Mouse (Mus musculus) CH12.LX (cell line): ENCODE measurements around the gene Fam107b. TPM values are rescaled to one million over a fixed set of nuclear protein-coding genes. Genes with fewer than 3 reads are reported as not detected.

ENCODE experiments used
- DNase-seq: peaks from one replicate; pipeline ENCODE4 v3.0.0-alpha.2; 2013; ENCODE audit errors: extremely low read depth
- H3K27ac ChIP-seq: 2 replicates; pipeline ENCODE4 v1.5.1; 2012; ENCODE audit warnings: low read depth, mild to moderate bottlenecking, control low read depth, moderate library complexity; ENCODE audit not compliant: insufficient read depth
- H3K27me3 ChIP-seq: replicated peaks from 2 replicates; pipeline ENCODE3; 2012; ENCODE audit warnings: inconsistent platforms
- H3K36me3 ChIP-seq, 2 experiments: replicated peaks in 1 of 2; 2 replicates each; pipeline versions ENCODE3 to v1.6.1; 2012; ENCODE audit warnings: inconsistent platforms in 1 of 2, low read length in 1 of 2, mild to moderate bottlenecking in 1 of 2, mixed read lengths in 1 of 2, moderate library complexity in 1 of 2; ENCODE audit not compliant: control insufficient read depth in 1 of 2, insufficient read depth in 1 of 2
- H3K4me1 ChIP-seq, 2 experiments: 2 replicates each; pipeline ENCODE4 v1.6.1; 2012; ENCODE audit warnings: inconsistent platforms in 1 of 2, moderate library complexity in 1 of 2; ENCODE audit not compliant: insufficient read depth in 2 of 2, control insufficient read depth in 1 of 2
- H3K4me2 ChIP-seq: 2 replicates; pipeline ENCODE4 v1.6.1; 2012; ENCODE audit warnings: low read depth, mild to moderate bottlenecking, control low read depth; ENCODE audit not compliant: poor library complexity, insufficient read depth, severe bottlenecking
- H3K4me3 ChIP-seq, 3 experiments: fragments of 150-350 bp in 1 of 3; sonication (generic) in 1 of 3; replicated peaks in 1 of 3; 2 replicates each; pipeline versions ENCODE3 to v1.5.1; 2011 to 2012; ENCODE audit warnings: low read depth in 2 of 3, low read length in 2 of 3, mild to moderate bottlenecking in 2 of 3, moderate library complexity in 2 of 3, control low read depth in 1 of 3, improper control_type of control experiment in 1 of 3, inconsistent platforms in 1 of 3, mixed read lengths in 1 of 3; ENCODE audit not compliant: poor library complexity in 1 of 3
- H3K79me2 ChIP-seq: replicated peaks from 2 replicates; pipeline ENCODE4 v1.6.1; 2012; ENCODE audit warnings: mild to moderate bottlenecking, moderate library complexity; ENCODE audit not compliant: control insufficient read depth, poor library complexity, insufficient read depth, severe bottlenecking; ENCODE audit errors: extremely low read depth
- H3K9ac ChIP-seq: 2 replicates; pipeline ENCODE4 v1.6.1; 2012; ENCODE audit warnings: low read depth, mild to moderate bottlenecking, control low read depth, moderate library complexity; ENCODE audit not compliant: insufficient read depth
- H3K9me3 ChIP-seq: replicated peaks from 2 replicates; pipeline ENCODE3; 2012; ENCODE audit warnings: low read length, inconsistent platforms, mixed read lengths
- CHD2 ChIP-seq: IDR thresholded peaks from 2 replicates; pipeline ENCODE4 v1.6.1; 2011; ENCODE audit warnings: low read length, improper control_type of control experiment
- CTCF ChIP-seq, 2 experiments: IDR thresholded peaks in 1 of 2; conservative IDR thresholded peaks in 1 of 2; 2 replicates each; pipeline ENCODE4 v1.5.1; 2011 to 2012; ENCODE audit warnings: low read depth in 2 of 2, low read length in 2 of 2, improper control_type of control experiment in 1 of 2, inconsistent platforms in 1 of 2, mild to moderate bottlenecking in 1 of 2, moderate library complexity in 1 of 2
- ELF1 ChIP-seq: IDR thresholded peaks from 2 replicates; pipeline ENCODE4 v1.6.1; 2014; ENCODE audit warnings: low read depth, mild to moderate bottlenecking, inconsistent platforms, low read length, improper control_type of control experiment
- EP300 ChIP-seq: IDR thresholded peaks from 2 replicates; pipeline ENCODE4 v1.6.1; 2011; ENCODE audit warnings: low read length, improper control_type of control experiment
- ETS1 ChIP-seq: conservative IDR thresholded peaks from 2 replicates; pipeline ENCODE4 v1.6.1; 2012; ENCODE audit warnings: low read depth, mild to moderate bottlenecking, inconsistent platforms, low read length, improper control_type of control experiment, moderate library complexity
- HCFC1 ChIP-seq: IDR thresholded peaks from 2 replicates; pipeline ENCODE4 v1.6.1; 2012; ENCODE audit warnings: low read depth, mild to moderate bottlenecking, inconsistent platforms, low read length, improper control_type of control experiment
- IRF4 ChIP-seq: IDR thresholded peaks from 2 replicates; pipeline ENCODE4 v1.6.1; 2014; ENCODE audit warnings: low read depth, mild to moderate bottlenecking, inconsistent platforms, low read length, improper control_type of control experiment
- JUND ChIP-seq: conservative IDR thresholded peaks from 2 replicates; pipeline ENCODE4 v1.6.1; 2011; ENCODE audit warnings: low read depth, low read length, improper control_type of control experiment
- MAFK ChIP-seq: IDR thresholded peaks from 2 replicates; pipeline ENCODE4 v1.6.1; 2011; ENCODE audit warnings: low read length, improper control_type of control experiment; ENCODE audit not compliant: insufficient replicate concordance
- MEF2A ChIP-seq: IDR thresholded peaks from 2 replicates; pipeline ENCODE4 v1.6.1; 2014; ENCODE audit warnings: low read depth, mild to moderate bottlenecking, inconsistent platforms, low read length, improper control_type of control experiment, borderline replicate concordance
- MXI1 ChIP-seq: IDR thresholded peaks from 2 replicates; pipeline ENCODE4 v1.6.1; 2011; ENCODE audit warnings: mild to moderate bottlenecking, low read depth, low read length, improper control_type of control experiment
- NELFE ChIP-seq: IDR thresholded peaks from 2 replicates; pipeline ENCODE4 v1.6.1; 2011; ENCODE audit warnings: low read depth, low read length, improper control_type of control experiment
- PAX5 ChIP-seq: IDR thresholded peaks from 2 replicates; pipeline ENCODE4 v1.6.1; 2012; ENCODE audit warnings: low read length, inconsistent platforms, mixed read lengths
- POLR2A ChIP-seq: IDR thresholded peaks from 2 replicates; pipeline ENCODE4 v1.6.1; 2011; ENCODE audit warnings: low read depth, mild to moderate bottlenecking, improper control_type of control experiment, low read length
- RCOR1 ChIP-seq: conservative IDR thresholded peaks from 2 replicates; pipeline ENCODE4 v1.6.1; 2012; ENCODE audit warnings: low read depth, mild to moderate bottlenecking, inconsistent platforms, low read length, improper control_type of control experiment
- SIN3A ChIP-seq: IDR thresholded peaks from 2 replicates; pipeline ENCODE4 v1.6.1; 2012; ENCODE audit warnings: low read length, improper control_type of control experiment, inconsistent platforms
- SMC3 ChIP-seq: IDR thresholded peaks from 2 replicates; pipeline ENCODE4 v1.6.1; 2011; ENCODE audit warnings: low read depth, low read length, improper control_type of control experiment
- TBP ChIP-seq: conservative IDR thresholded peaks from 2 replicates; pipeline ENCODE4 v1.6.1; 2011; ENCODE audit warnings: low read depth, low read length, improper control_type of control experiment
- TCF12 ChIP-seq: IDR thresholded peaks from 2 replicates; pipeline ENCODE4 v1.6.1; 2014; ENCODE audit warnings: low read depth, mild to moderate bottlenecking, inconsistent platforms, low read length, improper control_type of control experiment
- UBTF ChIP-seq: IDR thresholded peaks from 2 replicates; pipeline ENCODE4 v1.6.1; 2012; ENCODE audit warnings: low read depth, mild to moderate bottlenecking, inconsistent platforms, low read length, improper control_type of control experiment, moderate library complexity
- USF2 ChIP-seq: conservative IDR thresholded peaks from 2 replicates; pipeline ENCODE4 v1.6.1; 2011; ENCODE audit warnings: low read depth, low read length, improper control_type of control experiment
- ZC3H11A ChIP-seq: IDR thresholded peaks from 2 replicates; pipeline ENCODE4 v1.6.1; 2012; ENCODE audit warnings: low read depth, mild to moderate bottlenecking, inconsistent platforms, low read length, improper control_type of control experiment
- ZKSCAN1 ChIP-seq: IDR thresholded peaks from 2 replicates; pipeline ENCODE4 v1.6.1; 2012; ENCODE audit warnings: low read depth, inconsistent platforms, low read length, improper control_type of control experiment, borderline replicate concordance
- ZMIZ1 ChIP-seq: IDR thresholded peaks from 2 replicates; pipeline ENCODE4 v1.6.1; 2012; ENCODE audit warnings: low read depth, mild to moderate bottlenecking, inconsistent platforms, low read length, improper control_type of control experiment
- ZNF384 ChIP-seq: IDR thresholded peaks from 2 replicates; pipeline ENCODE4 v1.6.1; 2012; ENCODE audit warnings: low read depth, low read length, improper control_type of control experiment, inconsistent platforms
- dilution Hi-C: fragments of 300-500 bp; cut with MboI; formaldehyde crosslinking; loops from 2 replicates; pipeline ENCODE4 v1.14.3; 2020; ENCODE audit warnings: low sequenced_read_pairs; ENCODE audit not compliant: extremely low pct_unique_long_range_greater_than_20kb, extremely low pct_ligation_motif_present
- in situ Hi-C: fragments of 300-500 bp; cut with MboI; formaldehyde crosslinking; loops from 3 replicates; pipeline ENCODE4 v1.14.3; 2019; ENCODE audit warnings: low sequenced_read_pairs, low pct_ligation_motif_present, low pct_unique_long_range_greater_than_20kb, mixed read lengths
- polyA plus RNA-seq: library from polyadenylated mRNA; unstranded; fragments of >175 nt; gene quantifications from 2 replicates; pipeline ENCODE4 v1.2.1, GENCODE M21; 2012; ENCODE audit warnings: low read depth; ENCODE audit not compliant: insufficient read length
- total RNA-seq, 2 experiments: library from RNA; depleted of rRNA; stranded (reverse); fragments of 300-350 nt in 1 of 2; fragments of >200 nt in 1 of 2; gene quantifications; 2 replicates each; pipeline ENCODE4 v1.2.3; 2012 to 2014

Gene Fam107b
- total and polyA plus RNA-seq, 3 experiments, result 42.6 to 113 (median 71.7) TPM

- TF ChIP-seq RCOR1 (no peak), POLR2A (no peak), MEF2A (no peak), UBTF (no peak), MXI1 (no peak), USF2 (no peak), ELF1 (no peak), ZMIZ1 (no peak), ZKSCAN1 (no peak), EP300 (no peak), MAFK (no peak), JUND (no peak), ZC3H11A (no peak), SIN3A (no peak), PAX5 (no peak), ETS1 (no peak), IRF4 (no peak), TBP (no peak), CTCF (conservative IDR thresholded peaks at IDR 0.05 in 1 of 2, IDR thresholded peaks at IDR 0.05 in 1 of 2; ENCODE audit: low read depth in 2 of 2, low read length in 2 of 2) (no peak), ZNF384 (no peak)
These were observed 60.6 kb downstream of the Fam107b start for GRCm38 (mm10) chr2:3630769-3631477.

GRCm38 (mm10) chr2:3633137-3633536 is 62.8 kb downstream of the Fam107b start:
- no peak for DNase-seq
- no peaks in the 10 kb centered on the region for H3K9me3 ChIP-seq
- no peaks in the 10 kb centered on the region for H3K36me3 ChIP-seq
- TF ChIP-seq ZNF384, result no peak
- no peak for TF ChIP-seq SMC3
- TF ChIP-seq MXI1, result no peak
- no peak for TF ChIP-seq ELF1
- TF ChIP-seq TCF12, result no peak
- TF ChIP-seq ETS1, result no peak
- TF ChIP-seq HCFC1, result no peak
- TF ChIP-seq USF2, result no peak
- no peak for TF ChIP-seq NELFE
- no peak for TF ChIP-seq MEF2A
- no peak for TF ChIP-seq CTCF (conservative IDR thresholded peaks at IDR 0.05 in 1 of 2, IDR thresholded peaks at IDR 0.05 in 1 of 2; ENCODE audit: low read depth in 2 of 2, low read length in 2 of 2)
- TF ChIP-seq CHD2, result no peak
- TF ChIP-seq ZKSCAN1, result no peak
- no peak overlapping the region for H3K4me2 ChIP-seq
- no peak overlapping the region for H3K9ac ChIP-seq
- no peak overlapping the region for H3K4me3 ChIP-seq
- 0 out of 4 replicates have a peak, but pooled peaks cover 0 to 4% of the 10 kb centered on the region in 2 experiments for H3K4me1 ChIP-seq
- no peaks in the 10 kb centered on the region for H3K27me3 ChIP-seq
- in situ Hi-C loops (no loop called here), dilution Hi-C loops (no loop called here)
- no peak overlapping the region for H3K27ac ChIP-seq
- H3K79me2 ChIP-seq, result no peaks in the 10 kb centered on the region

More at GRCm38 (mm10) chr2:3630769-3631477, 60.6 kb downstream of the Fam107b start:
- dilution Hi-C loops (no loop called here), in situ Hi-C loops (no loop called here)
- H3K4me2 ChIP-seq, result no peak overlapping the region
- H3K27ac ChIP-seq, result no peak overlapping the region
- H3K27me3 ChIP-seq, result no peaks in the 10 kb centered on the region
- H3K4me3 ChIP-seq, result no peak overlapping the region
- no peaks in the 10 kb centered on the region for H3K79me2 ChIP-seq
- H3K4me1 ChIP-seq, result 0 out of 4 replicates have a peak, but pooled peaks cover 0 to 4% of the 10 kb centered on the region in 2 experiments
- no peak overlapping the region for H3K9ac ChIP-seq
- no peak for DNase-seq
- H3K9me3 ChIP-seq, result no peaks in the 10 kb centered on the region
- no peaks in the 10 kb centered on the region for H3K36me3 ChIP-seq
